Mouse (Mus musculus) midbrain, embryonic 16.5 days (tissue): ENCODE measurements around the gene Zmym3. TPM values are rescaled to one million over a fixed set of nuclear protein-coding genes. Genes with fewer than 3 reads are reported as not detected.
"Not testable (repeated sequence)": the region's sequence is repeated elsewhere in the genome, so short reads cannot be mapped to it uniquely, and the experiment has no call there.

Experiments used
- ATAC-seq: fragments of 200-750 bp; cut with Nextera tagmentation; 2 replicates; pipeline ENCODE4 v1.8.0; 2017; ENCODE audit warnings: moderate TSS enrichment
- H3K27ac ChIP-seq: fragments of 300-500 bp; sonication (generic); 2 replicates; pipeline ENCODE4 v1.5.1; 2014; ENCODE audit warnings: mild to moderate bottlenecking, low read length, mixed read lengths
- H3K27me3 ChIP-seq: fragments of 300-500 bp; sonication (generic); 2 replicates; pipeline ENCODE4 v1.6.1; 2014; ENCODE audit warnings: low read depth, low read length, mixed read lengths; ENCODE audit not compliant: control insufficient read depth, insufficient read depth
- H3K36me3 ChIP-seq: fragments of 300-500 bp; sonication (generic); 2 replicates; pipeline ENCODE4 v1.6.1; 2014; ENCODE audit warnings: mild to moderate bottlenecking, low read length, moderate library complexity, mixed read lengths; ENCODE audit not compliant: control insufficient read depth, insufficient read depth
- H3K4me1 ChIP-seq: fragments of 300-500 bp; sonication (generic); 2 replicates; pipeline ENCODE4 v1.6.1; 2014; ENCODE audit warnings: mild to moderate bottlenecking, low read length, mixed read lengths; ENCODE audit not compliant: control insufficient read depth, insufficient read depth
- H3K4me2 ChIP-seq: fragments of 300-500 bp; sonication (generic); 2 replicates; pipeline ENCODE4 v1.6.1; 2014; ENCODE audit warnings: mild to moderate bottlenecking, low read length, mixed read lengths
- H3K4me3 ChIP-seq: fragments of 300-500 bp; sonication (generic); 2 replicates; pipeline ENCODE4 v1.5.1; 2014; ENCODE audit warnings: low read depth, mild to moderate bottlenecking, low read length, moderate library complexity, mixed read lengths
- H3K9ac ChIP-seq: fragments of 300-500 bp; sonication (generic); 2 replicates; pipeline ENCODE4 v1.6.1; 2014; ENCODE audit warnings: low read depth, low read length, mixed read lengths
- H3K9me3 ChIP-seq: fragments of 300-500 bp; sonication (generic); replicated peaks from 2 replicates; pipeline ENCODE4 v1.6.1; 2014; ENCODE audit warnings: mild to moderate bottlenecking, low read length, mixed read lengths; ENCODE audit not compliant: control insufficient read depth, poor library complexity, severe bottlenecking
- WGBS: fragments of 180-500 bp; shearing (Covaris S2); extraction: QIAGEN DNeasy Blood & Tissue Kit; methylation state at CpG from one replicate; pipeline ENCODE4 v1.1.7; 2014; 5-methylcytosine and 5-hydroxymethylcytosine counted together
- polyA plus RNA-seq: library from polyadenylated mRNA; unstranded; fragments of >200 nt; fragmentation: Nextera tagmentation; extraction: Ambion mirVana; gene quantifications from 2 replicates; pipeline ENCODE4 v1.2.1, GENCODE M21; 2015

The Zmym3 gene
- polyA plus RNA-seq, 1 experiment from 2014 or later, result 119 TPM

- Histone ChIP-seq H3K9ac (no peak overlapping the region), H3K4me1 (peaks cover 3% of the 10 kb centered on the region), H3K4me3 (no peak overlapping the region), H3K4me2 (peak overlapping the region; percentile 54; the same call in 1 of the 2 replicates), H3K27me3 (no peaks in the 10 kb centered on the region; the same call in 1 of the 2 replicates), H3K36me3 (no peaks in the 10 kb centered on the region), H3K9me3 (no peaks in the 10 kb centered on the region), H3K27ac (no peak overlapping the region)
- 28% methylated on average over 18 of the region's 18 CpGs for WGBS
- ATAC-seq, result 0 out of 2 replicates have a peak, but pooled peaks have one; percentile 20
Measured at GRCm38 (mm10) chrX:101383455-101383854, 37.2 kb downstream of the Zmym3 start.

GRCm38 (mm10) chrX:101379744-101380143, 40.9 kb downstream of the Zmym3 start:
- ATAC-seq, result no peak
- Histone ChIP-seq H3K27me3 (no peaks in the 10 kb centered on the region; the same call in 1 of the 2 replicates), H3K4me3 (no peak overlapping the region), H3K4me2 (no peak overlapping the region), H3K36me3 (no peaks in the 10 kb centered on the region), H3K27ac (no peak overlapping the region), H3K4me1 (no peaks in the 10 kb centered on the region; the same call in none of the 2 replicates), H3K9me3 (no peaks in the 10 kb centered on the region), H3K9ac (no peak overlapping the region)
- 89% methylated on average over 1 of the region's 1 CpGs for WGBS

GRCm38 (mm10) chrX:101377076-101377475, 43.6 kb downstream of the Zmym3 start:
- WGBS, result 83% methylated on average over 4 of the region's 4 CpGs

GRCm38 (mm10) chrX:101376190-101376968, 44.3 kb downstream of the Zmym3 start, which contains the start of gene Gjb1:
Gjb1 (plus strand) TSS chrX:101376378.
- H3K4me3 ChIP-seq, result no peak within 1 kb of the TSS
- H3K27ac ChIP-seq, result no peak within 1 kb of the TSS
- no peaks in the 10 kb centered on the region for H3K4me1 ChIP-seq
- no peak for ATAC-seq
- H3K4me2 ChIP-seq, result no peak within 1 kb of the TSS
- H3K36me3 ChIP-seq, result no peaks in the 10 kb centered on the region
- H3K9ac ChIP-seq, result no peak within 1 kb of the TSS
- WGBS, result 85% methylated on average over 7 of the region's 7 CpGs
- H3K9me3 ChIP-seq, result no peaks in the 10 kb centered on the region
- no peaks in the 10 kb centered on the region; the same call in 1 of the 2 replicates for H3K27me3 ChIP-seq

More at GRCm38 (mm10) chrX:101377076-101377475, 43.6 kb downstream of the Zmym3 start:
- Histone ChIP-seq H3K4me2 (no peak overlapping the region), H3K36me3 (no peaks in the 10 kb centered on the region), H3K9ac (no peak overlapping the region), H3K4me3 (no peak overlapping the region), H3K27me3 (no peaks in the 10 kb centered on the region; the same call in 1 of the 2 replicates), H3K4me1 (no peaks in the 10 kb centered on the region; the same call in 1 of the 2 replicates), H3K9me3 (no peaks in the 10 kb centered on the region), H3K27ac (no peak overlapping the region)
- ATAC-seq, result no peak

GRCm38 (mm10) chrX:101372946-101373345, 47.7 kb downstream of the Zmym3 start:
- no peak overlapping the region for H3K9ac ChIP-seq
- no peak overlapping the region for H3K27ac ChIP-seq
- no peak for ATAC-seq
- no peaks in the 10 kb centered on the region for H3K36me3 ChIP-seq
- 52% methylated on average over 5 of the region's 5 CpGs for WGBS
- no peak overlapping the region for H3K4me2 ChIP-seq
- no peak overlapping the region for H3K4me3 ChIP-seq
- no peaks in the 10 kb centered on the region for H3K4me1 ChIP-seq
- H3K27me3 ChIP-seq, result no peaks in the 10 kb centered on the region
- H3K9me3 ChIP-seq, result no peaks in the 10 kb centered on the region

- ATAC-seq, result no peak
- Histone ChIP-seq H3K27me3 (no peaks in the 10 kb centered on the region), H3K4me1 (no peaks in the 10 kb centered on the region), H3K27ac (no peak overlapping the region), H3K9me3 (no peaks in the 10 kb centered on the region), H3K9ac (no peak overlapping the region), H3K4me2 (no peak overlapping the region), H3K36me3 (no peaks in the 10 kb centered on the region), H3K4me3 (no peak overlapping the region)
- WGBS, result 64% methylated on average over 3 of the region's 3 CpGs
Measured at GRCm38 (mm10) chrX:101370573-101370972, 50.1 kb downstream of the Zmym3 start.

GRCm38 (mm10) chrX:101369001-101369400, 51.6 kb downstream of the Zmym3 start:
- H3K9ac ChIP-seq, result no peak overlapping the region
- no peaks in the 10 kb centered on the region for H3K27me3 ChIP-seq
- H3K27ac ChIP-seq, result no peak overlapping the region
- no peaks in the 10 kb centered on the region for H3K9me3 ChIP-seq
- H3K4me1 ChIP-seq, result no peaks in the 10 kb centered on the region
- H3K4me2 ChIP-seq, result no peak overlapping the region
- H3K36me3 ChIP-seq, result no peaks in the 10 kb centered on the region
- H3K4me3 ChIP-seq, result no peak overlapping the region
- no peak for ATAC-seq
- WGBS, result 75% methylated on average over 7 of the region's 7 CpGs

- not testable (repeated sequence) for ATAC-seq, H3K9me3 ChIP-seq, H3K9ac ChIP-seq, H3K36me3 ChIP-seq, H3K4me2 ChIP-seq, H3K27me3 ChIP-seq, H3K4me3 ChIP-seq, H3K27ac ChIP-seq, H3K4me1 ChIP-seq
- WGBS, result 69% methylated on average over 4 of the region's 4 CpGs
Measured at GRCm38 (mm10) chrX:101358902-101359301, 61.7 kb downstream of the Zmym3 start.
